Mouse (Mus musculus): ENCODE results near the gene Haao. TPM values are rescaled to one million over a fixed set of nuclear protein-coding genes. Genes with fewer than 3 reads are reported as not detected.

Gene Haao
- polyA plus RNA-seq, 1 experiment from 2014 or later, result not detected

GRCm38 (mm10) chr17:83887241-83887640, 39.5 kb upstream of the Haao start:
- no peak overlapping the region for H3K4me2 ChIP-seq (ENCODE audit: low read depth, low read length, severe bottlenecking)
- DNase-seq (ENCODE audit: low spot score) (no peak), ATAC-seq (replicated peaks; ENCODE audit: low FRiP score) (no peak)
- no peak overlapping the region for H3K9ac ChIP-seq (ENCODE audit: low read length)
- no peaks in the 10 kb centered on the region for H3K27me3 ChIP-seq (ENCODE audit: control insufficient read depth, insufficient read depth, low read length)
- H3K4me3 ChIP-seq (ENCODE audit: low read depth, low read length), result no peak overlapping the region
- WGBS, result 91% methylated on average over 5 of the region's 5 CpGs
- no peak overlapping the region for H3K27ac ChIP-seq (ENCODE audit: low read depth, low read length)
- H3K9me3 ChIP-seq (ENCODE audit: control insufficient read depth, low read length), result no peaks in the 10 kb centered on the region
- H3K4me1 ChIP-seq (replicated peaks; ENCODE audit: control insufficient read depth, insufficient read depth, low read length), result no peaks in the 10 kb centered on the region
- H3K36me3 ChIP-seq (ENCODE audit: control insufficient read depth, insufficient read depth, low read length), result no peaks in the 10 kb centered on the region

GRCm38 (mm10) chr17:83886395-83886794, 38.6 kb upstream of the Haao start:
- Histone ChIP-seq H3K36me3 (ENCODE audit: control insufficient read depth, insufficient read depth, low read length) (no peaks in the 10 kb centered on the region), H3K4me2 (ENCODE audit: low read depth, low read length, severe bottlenecking) (no peak overlapping the region)

DNA sequence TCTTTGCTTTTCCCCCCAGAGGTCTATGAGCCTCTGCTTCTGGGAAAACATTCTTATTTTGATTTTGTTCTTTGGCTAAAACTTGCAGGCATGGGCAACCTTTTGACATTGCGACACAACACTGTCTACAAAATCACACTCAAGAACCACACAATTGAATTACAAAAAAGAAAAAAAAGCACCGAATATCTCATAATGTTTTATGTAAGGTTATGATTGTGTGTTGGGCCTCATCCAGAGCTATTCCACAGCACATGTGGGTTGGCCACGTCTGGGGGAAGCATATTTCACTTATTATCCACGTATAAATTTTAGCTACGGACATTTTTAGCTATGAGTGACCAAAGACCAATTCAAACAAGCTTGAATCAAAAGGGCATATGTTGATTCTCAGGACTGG, 38.0 kb upstream of the Haao start:
- Histone ChIP-seq H3K4me1 (replicated peaks; ENCODE audit: control insufficient read depth, insufficient read depth, low read length) (no peaks in the 10 kb centered on the region), H3K27ac (ENCODE audit: low read depth, low read length) (no peak overlapping the region), H3K4me2 (ENCODE audit: low read depth, low read length, severe bottlenecking) (no peak overlapping the region), H3K36me3 (ENCODE audit: control insufficient read depth, insufficient read depth, low read length) (no peaks in the 10 kb centered on the region), H3K9ac (ENCODE audit: low read length) (no peak overlapping the region), H3K4me3 (ENCODE audit: low read depth, low read length) (no peak overlapping the region), H3K9me3 (ENCODE audit: control insufficient read depth, low read length) (no peaks in the 10 kb centered on the region), H3K27me3 (ENCODE audit: control insufficient read depth, insufficient read depth, low read length) (no peaks in the 10 kb centered on the region)
- 91% methylated on average over 5 of the region's 5 CpGs for WGBS
- DNase-seq (ENCODE audit: low spot score), result no peak
- no peak for ATAC-seq (replicated peaks; ENCODE audit: low FRiP score)

More at GRCm38 (mm10) chr17:83886395-83886794, 38.6 kb upstream of the Haao start:
- H3K9me3 ChIP-seq (ENCODE audit: control insufficient read depth, low read length), result no peaks in the 10 kb centered on the region
- DNase-seq (ENCODE audit: low spot score), result no peak
- no peaks in the 10 kb centered on the region for H3K4me1 ChIP-seq (replicated peaks; ENCODE audit: control insufficient read depth, insufficient read depth, low read length)
- no peak for ATAC-seq (replicated peaks; ENCODE audit: low FRiP score)
- no peak overlapping the region for H3K27ac ChIP-seq (ENCODE audit: low read depth, low read length)
- no peaks in the 10 kb centered on the region for H3K27me3 ChIP-seq (ENCODE audit: control insufficient read depth, insufficient read depth, low read length)
- H3K4me3 ChIP-seq (ENCODE audit: low read depth, low read length), result no peak overlapping the region
- H3K9ac ChIP-seq (ENCODE audit: low read length), result no peak overlapping the region
- 87% methylated on average over 3 of the region's 3 CpGs for WGBS

DNA sequence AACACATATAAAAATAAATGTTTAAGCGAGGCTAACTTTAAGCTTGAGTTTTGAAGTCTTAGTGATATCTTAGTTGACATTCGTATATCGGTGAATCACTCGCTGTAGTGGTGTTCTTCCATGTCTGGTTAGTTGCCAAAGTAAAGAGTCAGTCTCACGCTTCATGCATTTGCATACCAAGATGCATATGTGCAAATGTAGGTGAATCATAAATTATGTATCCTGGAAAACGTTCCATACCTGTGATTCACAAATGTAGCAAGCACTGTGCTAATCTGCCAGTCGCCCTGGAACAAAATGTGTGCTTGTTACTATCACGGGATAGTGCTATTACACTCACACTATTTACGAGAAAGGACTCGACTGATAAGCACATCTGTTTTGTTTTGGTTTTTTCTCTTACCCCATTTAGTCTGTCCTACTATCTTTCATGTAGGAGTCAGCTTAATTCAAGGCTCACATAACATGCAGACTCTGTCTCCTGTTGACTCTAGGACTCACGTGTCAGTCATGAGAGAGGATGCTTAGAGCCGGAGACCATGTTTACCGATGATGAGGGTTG, 37.3 kb upstream of the Haao start:
- no peaks in the 10 kb centered on the region for H3K4me1 ChIP-seq (replicated peaks; ENCODE audit: control insufficient read depth, insufficient read depth, low read length)
- no peak overlapping the region for H3K4me3 ChIP-seq (ENCODE audit: low read depth, low read length)
- H3K9me3 ChIP-seq (ENCODE audit: control insufficient read depth, low read length), result no peaks in the 10 kb centered on the region
- ATAC-seq (replicated peaks; ENCODE audit: low FRiP score) (no peak), DNase-seq (ENCODE audit: low spot score) (no peak)
- no peaks in the 10 kb centered on the region for H3K27me3 ChIP-seq (ENCODE audit: control insufficient read depth, insufficient read depth, low read length)
- no peak overlapping the region for H3K9ac ChIP-seq (ENCODE audit: low read length)
- H3K36me3 ChIP-seq (ENCODE audit: control insufficient read depth, insufficient read depth, low read length), result no peaks in the 10 kb centered on the region
- H3K4me2 ChIP-seq (ENCODE audit: low read depth, low read length, severe bottlenecking), result no peak overlapping the region
- H3K27ac ChIP-seq (ENCODE audit: low read depth, low read length), result no peak overlapping the region
- WGBS, result 90% methylated on average over 13 of the region's 13 CpGs

DNA sequence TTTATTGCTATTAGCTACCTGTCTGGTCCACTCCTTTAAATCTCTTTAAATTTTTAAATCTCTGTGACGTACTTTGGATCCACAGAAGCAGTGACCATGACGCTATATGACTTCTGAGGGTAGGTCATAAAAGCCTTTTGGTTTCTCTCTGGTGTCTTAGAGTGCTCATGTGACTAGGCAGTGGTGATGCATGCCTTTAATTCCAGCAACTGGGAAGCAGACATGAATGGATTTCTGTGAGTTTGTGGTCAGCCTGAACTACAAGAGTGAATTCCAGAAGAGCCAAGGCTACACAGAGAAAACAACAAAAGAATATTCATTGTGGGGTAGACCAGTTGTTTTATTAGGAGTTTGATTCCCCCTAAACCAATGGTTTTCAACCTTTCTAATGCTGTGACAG, 35.0 kb upstream of the Haao start:
- 94% methylated on average over 2 of the region's 2 CpGs for WGBS
- Histone ChIP-seq H3K4me3 (ENCODE audit: low read depth, low read length) (no peak overlapping the region), H3K9ac (ENCODE audit: low read length) (no peak overlapping the region), H3K36me3 (ENCODE audit: control insufficient read depth, insufficient read depth, low read length) (no peaks in the 10 kb centered on the region), H3K9me3 (ENCODE audit: control insufficient read depth, low read length) (no peaks in the 10 kb centered on the region), H3K4me2 (ENCODE audit: low read depth, low read length, severe bottlenecking) (no peak overlapping the region), H3K27me3 (ENCODE audit: control insufficient read depth, insufficient read depth, low read length) (no peaks in the 10 kb centered on the region), H3K4me1 (replicated peaks; ENCODE audit: control insufficient read depth, insufficient read depth, low read length) (no peaks in the 10 kb centered on the region), H3K27ac (ENCODE audit: low read depth, low read length) (no peak overlapping the region)
- no peak for DNase-seq (ENCODE audit: low spot score)
- ATAC-seq (replicated peaks; ENCODE audit: low FRiP score), result no peak

DNA sequence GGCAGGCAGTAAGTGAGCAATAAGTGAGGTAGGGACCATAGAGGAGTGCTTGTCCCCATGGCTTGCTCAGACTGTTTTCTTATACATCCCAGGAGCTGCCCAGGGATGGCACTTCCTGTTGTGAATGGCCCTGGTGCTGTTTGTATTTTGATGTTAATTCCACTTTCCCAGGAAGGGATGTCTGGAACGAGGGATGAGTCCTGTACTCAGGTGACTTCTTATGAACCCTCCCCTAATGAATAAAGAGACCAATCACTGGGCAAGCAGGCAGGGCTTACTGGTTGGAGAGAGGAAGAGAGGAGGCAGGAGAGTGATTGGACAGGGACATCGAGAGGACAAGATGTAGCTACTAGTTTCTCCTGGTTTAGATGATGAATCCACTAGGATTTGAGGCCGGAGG, 33.3 kb upstream of the Haao start:
- Histone ChIP-seq H3K4me1 (replicated peaks; ENCODE audit: control insufficient read depth, insufficient read depth, low read length) (no peaks in the 10 kb centered on the region), H3K4me2 (ENCODE audit: low read depth, low read length, severe bottlenecking) (no peak overlapping the region), H3K9ac (ENCODE audit: low read length) (no peak overlapping the region), H3K27me3 (ENCODE audit: control insufficient read depth, insufficient read depth, low read length) (no peaks in the 10 kb centered on the region), H3K27ac (ENCODE audit: low read depth, low read length) (no peak overlapping the region), H3K4me3 (ENCODE audit: low read depth, low read length) (no peak overlapping the region), H3K36me3 (ENCODE audit: control insufficient read depth, insufficient read depth, low read length) (no peaks in the 10 kb centered on the region), H3K9me3 (ENCODE audit: control insufficient read depth, low read length) (no peaks in the 10 kb centered on the region)
- ATAC-seq (replicated peaks; ENCODE audit: low FRiP score) (no peak), DNase-seq (ENCODE audit: low spot score) (no peak)
- 90% methylated on average over 3 of the region's 3 CpGs for WGBS

- Histone ChIP-seq H3K27me3 (ENCODE audit: control insufficient read depth, insufficient read depth, low read length) (no peaks in the 10 kb centered on the region), H3K4me2 (ENCODE audit: low read depth, low read length, severe bottlenecking) (no peak overlapping the region), H3K4me1 (replicated peaks; ENCODE audit: control insufficient read depth, insufficient read depth, low read length) (no peaks in the 10 kb centered on the region), H3K4me3 (ENCODE audit: low read depth, low read length) (no peak overlapping the region), H3K9ac (ENCODE audit: low read length) (no peak overlapping the region), H3K9me3 (ENCODE audit: control insufficient read depth, low read length) (no peaks in the 10 kb centered on the region), H3K36me3 (ENCODE audit: control insufficient read depth, insufficient read depth, low read length) (no peaks in the 10 kb centered on the region), H3K27ac (ENCODE audit: low read depth, low read length) (no peak overlapping the region)
- ATAC-seq (replicated peaks; ENCODE audit: low FRiP score), result no peak
- DNase-seq (ENCODE audit: low spot score), result no peak
- 87% methylated on average over 9 of the region's 9 CpGs for WGBS
Measured at GRCm38 (mm10) chr17:83880174-83880710, 32.5 kb upstream of the Haao start.

DNA sequence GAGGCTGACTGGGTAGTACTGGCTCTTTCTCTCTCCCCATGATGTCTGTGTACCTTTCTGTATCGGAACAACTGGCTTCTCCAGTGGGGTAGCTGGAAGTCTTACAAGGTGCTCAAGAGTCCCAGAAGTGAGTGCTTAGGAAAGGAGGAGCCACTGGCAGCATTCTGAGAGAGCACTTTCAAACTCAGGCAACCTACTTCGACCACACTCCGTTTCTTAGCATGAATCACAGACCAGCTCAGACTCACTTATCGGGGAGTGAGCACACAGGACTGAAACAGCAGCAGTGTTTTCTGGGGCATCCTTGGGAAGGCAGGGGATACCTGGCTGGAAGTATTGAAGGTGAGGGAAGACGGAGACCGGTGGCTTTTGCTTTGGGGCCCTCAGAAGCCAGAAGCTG, 31.9 kb upstream of the Haao start:
- Histone ChIP-seq H3K27ac (ENCODE audit: low read depth, low read length) (no peak overlapping the region), H3K4me2 (ENCODE audit: low read depth, low read length, severe bottlenecking) (no peak overlapping the region), H3K9ac (ENCODE audit: low read length) (no peak overlapping the region), H3K36me3 (ENCODE audit: control insufficient read depth, insufficient read depth, low read length) (no peaks in the 10 kb centered on the region), H3K4me1 (replicated peaks; ENCODE audit: control insufficient read depth, insufficient read depth, low read length) (no peaks in the 10 kb centered on the region), H3K4me3 (ENCODE audit: low read depth, low read length) (no peak overlapping the region), H3K9me3 (ENCODE audit: control insufficient read depth, low read length) (no peaks in the 10 kb centered on the region), H3K27me3 (ENCODE audit: control insufficient read depth, insufficient read depth, low read length) (no peaks in the 10 kb centered on the region)
- 91% methylated on average over 6 of the region's 6 CpGs for WGBS
- no peak for DNase-seq (ENCODE audit: low spot score)
- ATAC-seq (replicated peaks; ENCODE audit: low FRiP score), result no peak

DNA sequence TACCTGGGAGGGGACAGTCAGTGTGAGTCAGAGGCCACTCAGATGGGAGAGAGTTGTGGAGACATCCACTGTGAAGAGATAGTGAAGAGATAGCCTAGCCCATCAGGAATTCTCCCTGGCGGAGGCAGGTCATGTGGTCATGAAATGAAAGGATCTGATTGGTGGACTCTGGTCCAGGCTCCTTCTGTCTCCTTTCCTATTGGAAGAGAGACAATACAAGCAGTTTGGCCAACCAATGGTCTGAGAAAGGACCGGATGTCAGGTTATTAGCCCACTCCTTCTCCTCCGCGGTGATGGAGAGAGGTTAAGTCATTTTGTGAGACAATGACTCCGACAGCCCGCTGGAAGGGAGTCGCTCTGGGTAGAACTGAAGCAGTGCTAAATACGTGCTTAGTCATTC, 26.8 kb upstream of the Haao start:
- no peak for DNase-seq (ENCODE audit: low spot score)
- no peak; the same call in 1 of the 2 replicates for ATAC-seq (replicated peaks; ENCODE audit: low FRiP score)
- no peak overlapping the region for H3K4me2 ChIP-seq (ENCODE audit: low read depth, low read length, severe bottlenecking)

More for the DNA sequence above, 26.8 kb upstream of the Haao start:
- Histone ChIP-seq H3K9me3 (ENCODE audit: control insufficient read depth, low read length) (no peaks in the 10 kb centered on the region), H3K36me3 (ENCODE audit: control insufficient read depth, insufficient read depth, low read length) (no peaks in the 10 kb centered on the region), H3K4me3 (ENCODE audit: low read depth, low read length) (no peak overlapping the region), H3K4me1 (replicated peaks; ENCODE audit: control insufficient read depth, insufficient read depth, low read length) (0 out of 2 replicates have a peak, but pooled peaks cover 2% of the 10 kb centered on the region), H3K9ac (ENCODE audit: low read length) (no peak overlapping the region), H3K27ac (ENCODE audit: low read depth, low read length) (no peak overlapping the region), H3K27me3 (ENCODE audit: control insufficient read depth, insufficient read depth, low read length) (no peaks in the 10 kb centered on the region)
- WGBS, result 76% methylated on average over 8 of the region's 8 CpGs

Data from forebrain, embryonic 11.5 days (tissue).